Mouse (Mus musculus) mouse embryonic stem cell (cell line): ENCODE data around the gene Naglu.
"Not testable (repeated sequence)": the region's sequence is repeated elsewhere in the genome, so short reads cannot be mapped to it uniquely, and the experiment has no call there.

Source experiments
- in situ Hi-C, 2 experiments: fragments of 300-500 bp; cut with MboI; formaldehyde crosslinking; loops; 1 replicate in 1 of 2; 3 replicates in 1 of 2; pipeline ENCODE4 v1.14.3; 2019 to 2020; ENCODE audit warnings: low sequenced_read_pairs in 2 of 2, low pct_unique_long_range_greater_than_20kb in 1 of 2, mixed read lengths in 1 of 2; ENCODE audit not compliant: unreplicated experiment in 1 of 2

The Naglu gene

DNA sequence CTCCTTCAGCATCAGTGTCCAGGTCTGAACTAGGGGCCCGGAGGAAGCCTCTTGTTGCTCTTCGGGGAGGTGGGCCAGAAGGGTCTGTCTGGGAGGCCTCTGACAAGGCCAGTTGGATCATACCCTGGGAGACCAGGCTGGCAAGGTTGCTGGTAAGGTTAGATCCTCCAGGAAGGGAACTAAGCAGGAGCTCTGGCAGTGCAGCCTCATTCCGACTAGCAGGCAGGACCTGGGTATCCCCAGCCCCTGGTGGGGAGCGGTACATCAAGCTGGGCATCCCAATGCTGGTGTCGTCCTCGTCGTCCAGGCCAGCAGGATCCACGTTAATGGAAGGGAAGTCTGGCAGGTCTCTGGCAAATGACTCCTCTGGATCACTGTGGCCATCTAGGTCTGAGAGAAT is 28.4 kb downstream of the Naglu start:
- in situ Hi-C loops: no loop called here

GRCm38 (mm10) chr11:101103011-101103410 is 33.2 kb downstream of the Naglu start:
- in situ Hi-C loops: no loop called here

- in situ Hi-C loops: no loop called here
These were observed 39.5 kb downstream of the Naglu start for GRCm38 (mm10) chr11:101109351-101109750.

DNA sequence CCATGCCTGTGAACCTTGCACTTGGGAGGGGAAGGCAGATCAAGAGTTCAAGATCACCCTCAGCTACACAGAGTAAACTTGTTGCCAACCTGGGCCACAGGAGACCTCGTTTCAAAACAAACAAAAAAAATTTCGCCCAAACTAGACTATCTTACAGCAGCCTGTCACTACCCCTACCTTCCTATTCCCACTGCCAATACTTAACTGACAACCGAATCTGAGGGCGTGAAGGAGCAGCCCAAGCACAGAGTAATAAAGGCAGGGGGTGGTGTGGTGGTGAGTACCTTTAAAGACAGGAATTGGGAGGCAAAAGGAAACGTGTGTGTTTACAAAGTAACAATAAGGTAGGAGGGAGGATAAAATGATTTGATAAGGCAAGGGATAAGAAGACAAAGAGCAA is 40.9 kb downstream of the Naglu start:
- in situ Hi-C loops: no loop called here

DNA sequence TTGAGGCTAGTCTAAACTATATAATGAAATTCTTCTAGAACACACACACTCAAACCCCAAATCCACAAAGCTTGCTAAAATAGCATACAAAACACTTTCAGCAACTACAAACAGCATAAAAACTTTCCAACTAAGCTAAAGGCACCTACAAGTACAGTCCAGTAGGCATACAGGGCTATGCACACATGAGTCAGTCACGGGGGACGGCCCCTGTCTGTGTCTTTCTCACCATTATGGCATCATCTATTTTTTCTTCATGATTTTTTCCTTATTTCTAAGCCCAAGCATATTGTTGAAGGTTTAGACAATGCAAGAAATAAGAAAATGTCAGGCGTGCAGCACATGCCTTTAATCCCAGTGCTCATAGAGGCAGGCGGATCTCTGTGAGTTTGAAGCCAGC is 41.4 kb downstream of the Naglu start:
- in situ Hi-C loops: no loop called here

DNA sequence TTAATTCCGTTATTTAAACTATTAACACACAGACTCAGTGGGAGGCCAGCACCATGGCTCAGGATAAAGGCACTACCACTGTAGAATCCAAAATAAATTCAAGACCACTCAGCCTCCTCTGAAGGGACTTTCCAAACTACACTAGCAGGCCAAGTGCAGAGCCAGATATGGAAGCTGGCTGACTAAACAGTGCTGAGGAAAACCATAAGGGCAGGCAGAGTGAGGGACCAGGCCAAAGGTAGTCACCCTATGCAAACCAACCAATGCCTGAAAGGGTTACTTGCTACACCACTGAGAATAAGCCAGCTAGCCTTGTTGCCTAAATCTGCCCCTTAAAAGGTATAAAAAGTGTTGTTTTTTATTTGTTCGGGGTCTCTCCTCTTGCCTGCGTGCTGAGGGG is 42.4 kb downstream of the Naglu start:
- in situ Hi-C loops: no loop called here

DNA sequence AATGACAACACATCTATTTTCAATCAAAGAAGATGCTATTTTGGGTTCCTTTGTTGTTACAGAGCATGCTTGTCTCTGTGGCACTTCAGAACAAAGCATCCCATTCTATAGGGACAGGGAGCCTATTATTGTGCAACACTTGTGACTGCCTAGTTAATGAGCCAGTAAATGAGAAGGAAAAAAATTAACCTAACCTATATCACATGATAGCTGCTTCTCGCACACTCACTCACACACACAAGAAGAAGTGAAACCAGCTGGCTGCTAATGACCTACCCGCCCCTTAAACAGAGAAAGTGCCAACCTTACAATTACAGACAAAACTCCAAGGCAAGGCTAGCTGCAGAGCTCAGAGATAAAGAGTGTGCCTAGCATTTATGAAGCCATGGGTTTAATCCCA is 45.8 kb downstream of the Naglu start:
- in situ Hi-C loops: no loop called here

DNA sequence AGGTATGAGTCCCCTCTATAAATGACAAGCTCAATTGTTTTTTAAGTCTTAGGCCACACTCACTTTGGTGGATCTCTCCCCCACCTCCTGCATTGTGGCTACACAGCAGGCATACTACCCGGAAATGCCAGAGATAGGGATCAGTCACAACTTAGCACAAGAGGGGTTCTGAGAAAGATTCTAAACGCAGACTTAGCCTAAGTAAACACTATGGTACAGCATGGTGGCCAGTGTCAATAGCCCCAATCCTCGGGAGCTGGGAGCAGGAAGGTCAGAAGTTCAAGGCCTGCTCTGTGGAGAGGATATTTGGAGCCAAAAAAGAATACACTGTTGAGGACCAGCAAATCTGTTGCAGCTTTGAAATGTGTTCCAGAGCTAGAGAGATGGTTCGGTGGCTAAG is 48.3 kb downstream of the Naglu start:
- in situ Hi-C loops: no loop called here

GRCm38 (mm10) chr11:101119131-101119760 is 49.4 kb downstream of the Naglu start:
- in situ Hi-C loops: no loop called here

DNA sequence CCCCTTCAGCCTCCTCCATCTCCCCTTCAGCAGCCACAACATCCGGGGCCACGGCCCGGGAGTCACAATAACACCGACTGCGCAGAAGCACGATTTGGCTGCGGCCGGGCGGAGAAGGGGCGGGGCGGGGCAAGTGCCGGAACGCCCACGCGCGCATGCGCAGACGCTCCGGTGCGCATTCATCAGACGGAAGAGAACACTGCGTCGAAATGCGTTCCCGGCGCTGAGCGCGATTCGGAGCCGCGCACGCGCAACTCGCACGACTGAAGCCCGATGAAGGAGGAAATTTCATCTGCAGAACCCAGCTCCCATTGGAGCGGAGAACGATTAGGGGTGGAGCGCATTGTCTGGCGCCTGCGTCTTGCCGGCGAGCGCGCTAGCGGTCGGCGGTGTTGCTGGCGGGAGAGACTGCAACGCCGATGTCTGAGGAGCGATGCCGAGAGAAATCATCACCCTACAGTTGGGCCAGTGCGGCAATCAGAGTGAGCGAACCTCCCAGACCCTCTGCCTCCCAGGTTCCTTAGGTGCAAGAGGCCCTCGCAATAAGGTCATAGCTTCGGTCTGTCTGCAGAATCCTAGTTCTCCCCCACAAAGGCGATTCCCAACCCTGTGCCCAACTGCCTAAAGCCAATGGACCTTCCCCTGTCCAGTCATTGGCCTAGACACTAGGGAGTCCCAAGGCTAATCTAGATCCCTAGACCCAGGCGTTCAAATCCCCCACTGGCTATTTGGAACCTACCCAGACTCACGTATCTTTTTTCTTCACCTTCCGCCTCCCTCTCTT is 50.1 kb downstream of the Naglu start, which contains the start of the genes Retreg3 and Tubg1:
TSS of gene Retreg3 (minus strand) at position 133 of the 784 bp plus-strand sequence.
TSS of gene Tubg1 (plus strand) at position 178 of the 784 bp plus-strand sequence.
- in situ Hi-C loops: no loop called here

DNA sequence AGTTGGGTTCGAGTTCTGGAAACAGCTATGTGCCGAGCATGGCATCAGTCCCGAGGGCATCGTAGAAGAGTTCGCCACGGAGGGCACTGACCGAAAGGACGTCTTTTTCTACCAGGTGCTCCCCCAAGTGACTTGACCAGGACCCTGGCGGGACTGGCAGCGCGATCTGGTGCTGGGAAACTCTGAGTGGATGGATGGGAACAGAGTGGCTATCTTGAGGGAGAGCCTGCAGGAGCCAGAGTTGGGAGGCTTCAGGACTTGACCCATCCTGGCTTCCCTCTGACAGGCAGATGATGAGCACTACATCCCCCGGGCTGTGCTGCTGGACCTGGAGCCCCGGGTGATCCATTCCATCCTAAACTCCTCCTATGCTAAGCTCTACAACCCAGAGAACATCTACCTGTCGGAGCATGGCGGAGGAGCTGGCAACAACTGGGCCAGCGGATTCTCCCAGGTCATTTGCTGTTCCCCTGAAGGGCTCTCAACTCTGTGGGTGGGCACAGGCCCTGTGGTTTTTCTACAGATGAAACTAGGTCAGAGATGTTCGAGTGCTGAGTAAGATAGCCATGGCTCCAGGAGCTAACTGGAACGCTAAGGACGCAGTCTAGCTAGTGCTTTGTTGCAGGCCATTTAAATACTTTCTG is 50.9 kb downstream of the Naglu start:
- in situ Hi-C loops: no loop called here

DNA sequence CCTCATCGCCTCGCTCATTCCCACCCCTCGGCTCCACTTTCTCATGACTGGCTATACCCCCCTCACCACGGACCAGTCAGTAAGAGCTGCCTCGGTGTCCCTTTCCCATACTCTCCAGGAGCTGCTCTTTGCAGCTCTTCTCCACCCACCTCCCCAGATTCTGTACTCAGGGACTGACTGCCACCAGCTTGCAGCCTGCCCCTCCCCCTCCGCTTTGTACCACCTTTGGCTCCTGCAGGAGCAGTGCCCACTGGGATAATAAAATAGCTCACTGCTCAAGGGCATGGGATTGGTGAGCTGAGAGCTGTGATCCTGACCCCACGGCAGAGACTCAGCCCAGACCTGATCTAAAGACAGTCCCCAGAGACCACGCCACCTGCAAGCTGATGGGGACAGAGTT is 54.7 kb downstream of the Naglu start:
- in situ Hi-C loops: not testable (repeated sequence)

- in situ Hi-C loops: not testable (repeated sequence)
These were observed 55.2 kb downstream of the Naglu start for GRCm38 (mm10) chr11:101125008-101125407.

GRCm38 (mm10) chr11:101127075-101127474 is 57.3 kb downstream of the Naglu start:
- in situ Hi-C loops: no loop called here
